Mouse (Mus musculus) liver, adult 2 months (tissue): ENCODE data around the gene Nlrp3.

Experiments used
- CTCF ChIP-seq: fragments of 200-500 bp; IDR thresholded peaks from 2 replicates; pipeline ENCODE4 v1.5.1; 2011; ENCODE audit warnings: low read depth, low read length, control low read depth
- POLR2A ChIP-seq: fragments of 200-500 bp; IDR thresholded peaks from 2 replicates; pipeline ENCODE4 v1.6.1; 2011; ENCODE audit warnings: low read length, control low read depth; ENCODE audit not compliant: insufficient read depth; ENCODE audit errors: extremely low read depth

DNA sequence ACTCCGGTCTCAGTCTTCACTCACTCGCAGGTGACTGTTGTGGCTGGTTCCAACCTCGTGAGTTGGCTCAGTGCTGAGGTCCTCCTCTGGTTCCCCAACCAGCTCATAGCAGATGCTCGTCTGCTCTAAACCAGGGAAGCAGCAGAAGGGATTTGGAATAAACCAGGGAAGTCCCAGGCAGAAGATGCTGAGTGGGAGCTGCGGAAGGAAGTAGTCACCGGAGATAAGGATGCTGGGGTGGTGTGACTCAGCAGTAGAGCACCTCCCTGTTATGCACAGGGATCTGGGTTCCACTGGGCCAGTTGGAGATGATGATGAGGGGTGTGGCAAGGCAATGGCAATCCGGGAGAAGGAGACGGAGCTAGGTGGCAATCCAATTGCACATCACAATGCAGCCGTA is 2.6 kb downstream of the Nlrp3 start:
- TF ChIP-seq CTCF, result no peak
- TF ChIP-seq POLR2A, result no peak
